Mouse (Mus musculus) retina, postnatal 7 days (tissue): ENCODE measurements around the gene Dag1.

ENCODE experiments used
- DNase-seq: peaks from one replicate; pipeline ENCODE4 v3.0.0-alpha.2; 2012; ENCODE audit warnings: low read depth, low spot score

The Dag1 gene

GRCm38 (mm10) chr9:108188511-108188910 lies 75.2 kb downstream of the Dag1 start:
- DNase-seq: no peak

- DNase-seq: no peak
Measured at GRCm38 (mm10) chr9:108187616-108188015, 76.1 kb downstream of the Dag1 start.

- no peak for DNase-seq
Measured at GRCm38 (mm10) chr9:108185786-108186185, 78.0 kb downstream of the Dag1 start.

- DNase-seq: no peak
Measured at GRCm38 (mm10) chr9:108183531-108183994, 80.2 kb downstream of the Dag1 start.

GRCm38 (mm10) chr9:108182806-108183506 lies 80.8 kb downstream of the Dag1 start:
- DNase-seq: no peak

- DNase-seq: no peak
Measured at GRCm38 (mm10) chr9:108178391-108178790, 85.4 kb downstream of the Dag1 start.

GRCm38 (mm10) chr9:108175116-108175838 lies 88.5 kb downstream of the Dag1 start:
- DNase-seq: no peak

- no peak for DNase-seq
Measured at GRCm38 (mm10) chr9:108172777-108173350, 90.9 kb downstream of the Dag1 start.

- no peak for DNase-seq
Measured at GRCm38 (mm10) chr9:108169751-108170150, 94.0 kb downstream of the Dag1 start.

- no peak for DNase-seq
Measured at GRCm38 (mm10) chr9:108165143-108165542, 98.6 kb downstream of the Dag1 start.

GRCm38 (mm10) chr9:108163646-108164284 lies 100.0 kb downstream of the Dag1 start:
- no peak for DNase-seq

- no peak for DNase-seq
Measured at GRCm38 (mm10) chr9:108157891-108158290, 105.9 kb downstream of the Dag1 start.

- no peak for DNase-seq
Measured at GRCm38 (mm10) chr9:108157451-108157850, 106.3 kb downstream of the Dag1 start.

- DNase-seq: no peak
Measured at GRCm38 (mm10) chr9:108156786-108157185, 107.0 kb downstream of the Dag1 start.

GRCm38 (mm10) chr9:108154814-108155213 lies 108.9 kb downstream of the Dag1 start:
- DNase-seq: no peak
